Mouse (Mus musculus) left cerebral cortex, postnatal 36 days (tissue): ENCODE measurements around the gene Arpp21. TPM values are rescaled to one million over a fixed set of nuclear protein-coding genes. Genes with fewer than 3 reads are reported as not detected.

Source experiments
- DNase-seq, 2 experiments: peaks; one replicate each; pipeline ENCODE4 v3.0.0; 2021 to 2022; ENCODE audit warnings: low spot score in 2 of 2, mixed read lengths in 1 of 2
- intact Hi-C: fragments of 180-260 bp; cut with DNase I; formaldehyde crosslinking; loops from one replicate; pipeline ENCODE4 v1.15.1; 2025
- total RNA-seq, 2 experiments: library from RNA; stranded (reverse); gene quantifications; 2 replicates each; pipeline ENCODE4 v1.2.3; 2021

Gene Arpp21
- total RNA-seq, 2 experiments from 2014 or later, result 699 to 858 TPM

- intact Hi-C loops, result no loop called here
- no peak for DNase-seq
Observed at GRCm38 (mm10) chr9:112123421-112123828, 112.3 kb downstream of the Arpp21 start.

DNA sequence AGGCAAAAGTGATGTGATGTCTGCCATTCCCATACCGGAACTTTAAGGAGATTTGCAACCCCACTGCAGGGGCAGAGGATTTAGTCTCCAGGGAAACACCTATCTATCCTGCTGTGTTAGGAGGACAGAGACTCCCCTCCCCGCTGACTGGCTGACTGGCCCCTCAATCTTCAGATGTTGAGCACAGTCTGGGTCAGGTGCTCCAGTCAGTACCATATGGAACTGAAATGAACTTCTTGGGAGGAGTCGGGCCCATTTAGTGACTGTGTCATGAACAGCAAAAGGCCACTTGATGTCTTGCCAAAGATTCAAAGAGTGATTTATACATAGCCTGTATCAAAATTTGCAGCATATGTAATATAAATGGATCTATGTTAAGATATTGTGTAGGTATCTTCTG is 116.2 kb downstream of the Arpp21 start:
- intact Hi-C loops, result no loop called here
- DNase-seq, result no peak

GRCm38 (mm10) chr9:112119106-112119433 is 116.7 kb downstream of the Arpp21 start:
- intact Hi-C loops, result no loop called here
- no peak for DNase-seq

DNA sequence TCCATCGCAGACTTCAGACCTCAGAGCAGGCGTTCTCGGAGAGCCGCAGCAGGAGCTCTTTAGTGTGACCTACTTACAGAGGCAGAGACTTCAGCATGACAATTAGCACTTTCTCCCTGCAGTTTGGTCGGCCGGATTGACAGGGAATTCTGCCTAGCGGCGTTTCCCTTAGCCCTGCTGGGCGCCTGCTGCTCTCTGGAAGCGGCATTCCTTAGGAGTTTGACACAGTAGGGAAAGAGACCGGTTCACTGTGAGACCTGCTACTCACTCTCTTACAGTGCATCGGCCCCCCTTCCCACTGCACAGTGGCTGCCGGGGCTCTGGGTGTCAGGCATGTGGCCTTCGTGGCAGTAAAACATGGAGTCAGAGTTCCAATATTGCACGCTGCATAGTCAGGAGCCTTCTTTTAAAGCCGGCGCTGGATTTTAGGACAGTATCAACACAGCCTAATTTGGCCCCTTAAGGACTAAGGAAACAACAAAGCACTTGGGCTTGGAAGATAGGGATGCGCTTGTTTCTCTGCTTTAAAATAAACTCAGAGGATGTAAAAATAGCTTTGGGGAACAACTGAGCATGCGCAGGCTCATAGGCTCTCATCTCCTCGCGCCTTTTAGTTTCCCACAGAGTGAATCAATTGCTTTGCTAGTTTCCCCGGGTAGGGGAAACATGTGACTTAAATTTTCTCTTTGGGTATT is 117.2 kb downstream of the Arpp21 start:
- intact Hi-C loops, result no loop called here
- DNase-seq, result peak; percentile 52 to 59

DNA sequence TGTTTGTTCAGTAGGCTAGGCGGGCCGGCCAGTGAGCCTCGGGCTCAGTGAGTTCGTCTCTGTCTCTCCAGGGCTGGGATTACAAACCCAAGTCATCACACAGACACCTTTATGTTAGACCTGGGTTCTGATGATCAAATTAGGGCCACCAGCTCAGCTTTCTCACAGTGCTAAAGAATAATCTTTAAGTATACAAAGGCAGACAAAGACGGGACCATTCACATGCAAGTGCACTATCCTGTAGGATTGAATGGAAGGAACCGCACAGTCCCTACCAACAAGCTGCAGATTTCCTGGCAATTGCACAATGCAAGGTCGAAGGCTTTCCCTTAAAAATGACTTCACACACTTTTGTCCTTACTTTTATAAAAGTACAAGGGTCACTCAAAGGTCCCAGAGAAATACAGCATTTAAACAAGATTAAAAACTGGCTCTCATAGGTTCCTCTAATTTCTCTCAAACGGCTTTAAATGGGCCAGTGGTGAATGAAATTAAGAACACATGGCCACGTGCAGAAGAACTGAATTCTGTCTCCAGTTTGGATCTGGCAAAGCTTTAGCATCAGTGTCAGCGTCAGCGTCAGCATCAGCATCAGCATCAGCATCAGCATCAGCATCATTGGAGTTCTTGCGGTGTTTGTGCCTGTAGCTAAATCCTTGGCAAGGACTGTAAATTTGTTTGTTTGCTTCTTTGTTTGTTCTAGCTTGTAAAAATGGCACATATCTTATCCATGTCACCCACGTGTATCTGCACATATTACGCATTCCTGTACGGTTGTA is 117.9 kb downstream of the Arpp21 start:
- DNase-seq, result no peak
- intact Hi-C loops, result no loop called here

GRCm38 (mm10) chr9:112111610-112112009 is 124.1 kb downstream of the Arpp21 start:
- intact Hi-C loops, result no loop called here
- no peak for DNase-seq

DNA sequence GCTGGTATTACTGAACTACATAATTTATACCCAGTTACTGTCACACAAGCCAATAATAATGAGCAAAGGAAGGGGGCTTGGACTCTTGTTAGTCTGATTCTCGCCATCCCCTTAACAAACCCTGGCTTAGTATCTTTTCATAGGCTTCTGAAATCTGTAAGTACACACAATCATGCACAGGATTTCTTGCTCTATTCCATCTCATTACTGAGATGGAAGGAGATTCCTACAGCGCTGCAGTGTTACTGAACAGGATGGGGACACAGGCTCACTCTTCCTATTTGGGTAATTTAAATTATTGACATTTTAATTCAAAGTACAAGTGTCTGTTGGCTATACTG is 132.9 kb downstream of the Arpp21 start:
- intact Hi-C loops, result no loop called here

GRCm38 (mm10) chr9:112102155-112102851 is 133.4 kb downstream of the Arpp21 start:
- DNase-seq, result peak; percentile 79
- intact Hi-C loops, result no loop called here

More for the DNA sequence above, 132.9 kb downstream of the Arpp21 start:
- DNase-seq, result no peak

DNA sequence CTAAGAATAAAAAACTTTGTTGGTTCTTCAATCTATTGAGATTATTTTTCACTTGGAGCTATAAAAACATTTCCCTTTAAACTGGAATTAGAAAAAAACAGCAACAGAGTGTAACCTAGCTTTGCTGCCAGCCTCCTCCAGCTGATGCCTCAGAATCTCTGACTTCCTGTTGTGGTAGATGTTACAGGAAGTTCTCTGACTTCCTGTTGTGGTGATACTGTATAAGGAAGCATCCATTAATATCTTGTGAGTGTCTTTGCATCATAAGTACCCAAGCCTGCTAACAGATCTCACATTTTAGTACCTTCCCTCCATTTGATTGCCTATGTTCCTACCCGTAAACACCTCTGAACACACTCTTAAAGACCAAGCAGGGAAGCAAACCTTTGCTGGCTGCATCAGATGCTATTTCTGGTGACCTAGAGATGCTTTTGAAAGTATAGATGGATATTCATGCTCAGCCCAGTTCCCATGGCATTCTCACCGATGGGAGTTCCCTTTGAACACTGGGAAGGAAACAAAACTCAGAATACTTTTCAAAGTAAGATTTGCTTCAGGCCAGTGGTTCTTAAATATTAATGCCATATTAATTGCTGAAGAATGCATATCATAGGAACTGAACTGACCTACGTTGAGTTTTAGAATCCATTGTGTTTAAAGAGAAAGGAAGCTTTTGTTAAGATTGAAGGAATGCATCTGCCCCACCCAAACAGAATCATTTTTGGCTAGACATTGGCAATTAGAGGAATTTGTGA is 134.7 kb downstream of the Arpp21 start:
- intact Hi-C loops, result no loop called here
- DNase-seq, result no peak

GRCm38 (mm10) chr9:112098267-112098666 is 137.5 kb downstream of the Arpp21 start:
- DNase-seq, result no peak

DNA sequence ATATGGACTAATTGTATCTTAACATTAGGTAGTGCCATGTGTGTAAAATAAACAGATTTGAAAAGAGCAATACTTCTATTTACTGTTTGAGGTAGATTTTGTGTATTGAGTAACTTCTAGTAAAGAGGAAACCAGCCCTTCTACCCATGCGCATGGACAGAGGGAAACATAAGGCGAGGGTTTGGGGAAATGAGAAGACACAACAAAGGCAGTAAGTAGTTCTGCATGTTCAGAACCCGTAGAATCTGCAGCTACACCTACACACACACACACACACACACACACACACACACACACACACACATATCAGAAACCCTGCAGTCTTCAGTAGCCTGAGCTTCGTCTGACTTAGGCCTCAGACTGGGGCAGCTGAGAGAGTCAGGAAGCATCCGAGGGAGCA is 140.0 kb downstream of the Arpp21 start:
- intact Hi-C loops, result no loop called here
- DNase-seq, result no peak

More at GRCm38 (mm10) chr9:112098267-112098666, 137.5 kb downstream of the Arpp21 start:
- intact Hi-C loops, result no loop called here

GRCm38 (mm10) chr9:112095198-112095597 is 140.5 kb downstream of the Arpp21 start:
- intact Hi-C loops, result no loop called here
- DNase-seq, result no peak

DNA sequence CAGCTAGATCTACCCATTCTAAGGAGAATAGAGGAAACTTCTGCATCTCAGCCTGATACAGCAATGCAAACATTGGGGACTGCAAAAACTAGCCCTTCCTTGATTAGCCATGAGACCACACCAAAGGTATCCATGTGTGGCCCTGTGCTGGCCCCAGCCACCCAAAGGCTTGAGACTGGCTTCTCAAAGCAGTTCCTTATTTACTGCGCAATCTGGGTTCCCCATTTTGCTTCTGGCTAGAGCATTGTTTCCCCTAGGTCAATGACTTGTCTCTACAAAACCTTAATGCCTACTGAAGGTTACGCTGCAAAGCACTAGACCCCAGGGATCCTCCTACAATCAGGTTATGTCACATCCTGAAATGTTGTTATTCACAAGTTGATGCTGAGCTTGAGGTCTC is 156.8 kb downstream of the Arpp21 start:
- intact Hi-C loops, result no loop called here
- no peak for DNase-seq

DNA sequence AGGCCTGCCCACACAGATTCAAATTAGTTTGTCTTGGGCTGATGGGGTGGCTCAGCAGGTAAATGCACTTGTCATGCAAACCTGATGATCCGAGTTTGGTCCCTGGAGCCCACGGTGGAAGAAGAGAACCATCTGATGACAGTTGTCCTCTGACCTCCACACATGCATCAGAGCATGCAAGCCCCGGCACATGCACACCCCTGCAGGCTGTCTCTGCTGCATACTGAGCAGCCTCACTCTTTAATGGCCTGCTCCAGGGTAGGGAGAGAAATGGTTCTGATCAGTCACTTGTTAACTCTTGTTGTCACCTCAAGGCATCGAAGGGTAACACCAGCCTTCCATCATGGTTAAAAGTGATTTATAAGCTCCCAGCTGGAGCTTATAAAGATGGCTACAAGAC is 157.3 kb downstream of the Arpp21 start:
- intact Hi-C loops, result no loop called here
- no peak for DNase-seq

GRCm38 (mm10) chr9:112075273-112075672 is 160.5 kb downstream of the Arpp21 start:
- DNase-seq, result no peak
- intact Hi-C loops, result no loop called here

DNA sequence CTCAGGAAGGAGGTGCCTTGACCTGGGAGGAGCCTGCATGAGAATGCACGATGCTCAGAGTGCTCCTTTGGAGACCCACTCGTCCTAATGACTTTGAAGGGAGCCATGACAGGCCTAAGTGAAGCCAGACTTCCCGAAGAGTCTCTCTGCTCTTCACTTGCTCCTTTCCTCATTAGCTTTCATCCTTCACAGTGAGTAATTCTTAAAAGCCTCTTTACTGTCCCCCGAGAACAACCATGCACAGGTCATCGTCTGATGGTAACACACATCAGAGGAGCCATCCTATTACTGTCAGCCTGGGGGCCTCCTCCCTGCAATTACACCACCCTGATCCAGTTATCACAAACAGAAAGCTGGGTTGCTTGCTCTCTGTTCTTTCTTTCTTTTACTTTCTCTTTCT is 160.9 kb downstream of the Arpp21 start:
- no peak for DNase-seq
- intact Hi-C loops, result no loop called here

DNA sequence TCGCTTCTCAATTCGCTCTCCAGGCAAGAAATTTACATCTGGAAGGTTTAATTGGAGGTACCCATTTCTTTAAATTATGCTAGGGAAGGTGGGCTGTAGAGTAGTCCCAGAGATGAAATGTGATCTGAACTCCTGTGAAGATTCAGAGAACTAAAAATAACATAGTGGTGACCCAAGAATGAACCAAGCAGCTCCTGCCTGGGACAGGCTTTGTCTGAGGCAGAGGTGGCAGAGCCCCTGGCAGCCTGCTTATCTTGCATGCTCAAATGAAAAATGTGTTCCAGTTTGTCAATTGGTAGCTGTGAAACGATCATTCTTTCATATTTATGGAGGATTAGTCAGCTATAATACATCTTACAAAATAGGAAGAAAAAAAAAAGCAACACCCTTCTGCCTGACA is 164.4 kb downstream of the Arpp21 start:
- DNase-seq, result no peak
- intact Hi-C loops, result no loop called here

GRCm38 (mm10) chr9:112070961-112071360 is 164.8 kb downstream of the Arpp21 start:
- DNase-seq, result no peak
- intact Hi-C loops, result no loop called here

DNA sequence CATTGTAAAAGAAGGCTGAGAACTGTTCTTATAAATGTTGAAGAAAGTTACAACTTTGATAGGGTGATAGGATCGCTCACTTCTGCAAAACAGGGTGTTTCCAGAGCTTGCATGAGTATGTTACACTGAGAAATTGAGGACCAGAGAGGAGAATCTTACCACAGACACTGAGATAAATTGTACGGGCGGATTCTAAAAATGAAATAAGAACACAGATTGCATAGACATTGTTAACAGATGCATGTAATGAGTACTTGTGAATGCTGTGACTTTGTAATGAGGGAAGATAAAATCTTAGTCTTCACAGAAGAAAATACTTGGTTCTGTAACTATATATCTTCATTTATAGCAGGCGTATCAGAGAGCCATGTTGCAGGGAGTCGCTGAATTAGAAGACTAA is 167.5 kb downstream of the Arpp21 start:
- intact Hi-C loops, result no loop called here
- DNase-seq, result no peak
